Mouse (Mus musculus): Measurements from ENCODE around the gene Srrm4. TPM values are rescaled to one million over a fixed set of nuclear protein-coding genes. Genes with fewer than 3 reads are reported as not detected.

Srrm4 gene
- polyA plus RNA-seq, 1 experiment from 2014 or later: 32.7 TPM

DNA sequence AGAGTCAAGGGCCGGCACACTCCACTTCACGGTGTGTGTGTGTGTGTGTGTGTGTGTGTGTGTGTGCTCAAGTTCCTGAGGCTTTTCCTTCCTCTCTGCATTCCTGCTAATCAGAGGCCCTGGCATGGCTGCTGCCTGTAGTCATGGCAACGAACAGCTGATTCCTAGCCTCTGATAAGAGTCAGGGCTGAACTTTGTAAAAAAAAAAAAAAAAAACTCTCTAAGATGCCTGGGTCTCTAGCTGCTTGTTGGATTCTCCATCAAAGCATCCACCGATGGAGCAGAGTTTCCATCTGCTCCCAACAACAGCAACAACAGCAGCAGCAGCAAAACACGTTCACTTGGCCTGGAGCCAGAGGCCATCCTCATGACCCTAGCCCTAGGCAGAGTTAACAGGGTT lies 106.5 kb downstream of the Srrm4 start:
- no peak overlapping the region for H3K27ac ChIP-seq (replicated peaks)

DNA sequence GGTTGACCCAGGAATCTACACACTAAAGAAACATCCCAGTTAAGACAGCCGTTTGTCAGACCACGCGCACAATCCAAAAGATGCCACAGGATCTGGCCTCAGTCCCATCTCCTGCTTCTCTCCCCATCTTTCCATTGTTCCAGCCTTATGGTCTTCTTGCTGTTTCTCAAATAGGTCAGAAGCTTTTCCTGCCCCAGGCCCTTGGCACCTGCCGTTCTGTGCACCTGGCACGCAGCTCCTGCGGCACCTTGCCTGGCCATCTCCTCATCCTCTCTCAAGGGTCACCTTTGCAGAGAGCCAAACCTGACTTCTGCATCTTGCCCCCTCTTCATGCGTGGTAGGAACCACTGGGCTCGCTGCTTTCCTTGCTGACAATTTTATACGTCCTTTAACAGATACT lies 107.4 kb downstream of the Srrm4 start:
- H3K4me2 ChIP-seq (replicated peaks): no peak overlapping the region
- H3K27ac ChIP-seq (replicated peaks): peak overlapping the region; percentile 7; the same call in 1 of the 2 replicates
- no peaks in the 10 kb centered on the region for H3K36me3 ChIP-seq
- H3K9ac ChIP-seq (replicated peaks): no peak overlapping the region
- no peaks in the 10 kb centered on the region for H3K27me3 ChIP-seq
- ATAC-seq (replicated peaks): no peak
- H3K4me1 ChIP-seq: peaks cover 21% of the 10 kb centered on the region
- WGBS: 84% methylated on average over 9 of the region's 9 CpGs
- H3K9me3 ChIP-seq: no peaks in the 10 kb centered on the region
- no peak overlapping the region for H3K4me3 ChIP-seq

More for the DNA sequence above, 106.5 kb downstream of the Srrm4 start:
- Histone ChIP-seq H3K27me3 (no peaks in the 10 kb centered on the region), H3K4me1 (peaks cover 27% of the 10 kb centered on the region), H3K4me2 (replicated peaks) (no peak overlapping the region), H3K9me3 (no peaks in the 10 kb centered on the region), H3K36me3 (no peaks in the 10 kb centered on the region), H3K9ac (replicated peaks) (no peak overlapping the region), H3K4me3 (no peak overlapping the region)
- ATAC-seq (replicated peaks): peak; percentile 74
- WGBS: 10% methylated on average over 5 of the region's 5 CpGs

DNA sequence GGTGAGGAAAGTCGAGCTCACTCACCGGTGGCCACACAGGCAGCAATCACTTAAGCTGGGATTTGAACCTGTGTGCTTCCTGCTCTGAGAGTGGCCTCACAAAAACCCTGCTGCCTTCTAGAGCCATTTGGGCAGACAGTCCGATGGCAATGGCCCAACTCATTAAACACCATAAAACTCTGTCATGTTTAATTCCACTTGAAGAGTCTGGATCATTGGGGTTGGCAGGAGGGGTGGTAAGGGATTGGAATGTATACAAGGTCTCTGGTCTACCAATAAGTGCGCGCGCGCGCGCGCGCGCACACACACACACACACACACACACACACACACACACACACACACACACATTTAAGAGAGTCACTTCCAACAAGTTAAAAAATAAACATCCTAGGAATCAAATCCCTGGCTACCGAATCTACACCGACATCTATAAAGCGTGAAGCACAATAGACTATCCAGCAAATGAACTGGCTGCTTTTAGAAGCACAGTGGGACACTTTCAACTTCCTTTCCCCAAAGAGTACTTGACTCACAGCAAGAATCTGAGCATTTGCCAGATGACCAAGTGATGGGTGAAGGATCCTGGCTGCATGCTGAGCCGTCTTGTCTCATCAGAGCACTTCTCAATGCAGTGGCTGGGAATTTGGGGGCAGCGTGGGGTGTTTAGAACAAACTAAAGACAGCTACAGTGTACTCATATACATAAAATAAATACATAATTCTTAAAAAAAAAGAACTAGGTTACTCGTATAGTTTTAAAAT lies 112.8 kb downstream of the Srrm4 start:
- H3K36me3 ChIP-seq: peaks cover 7% of the 10 kb centered on the region
- no peak overlapping the region for H3K4me2 ChIP-seq (replicated peaks)
- H3K27me3 ChIP-seq: no peaks in the 10 kb centered on the region
- H3K27ac ChIP-seq (replicated peaks): no peak overlapping the region
- WGBS: 58% methylated on average over 18 of the region's 18 CpGs
- ATAC-seq (replicated peaks): no peak
- H3K9me3 ChIP-seq: no peaks in the 10 kb centered on the region
- H3K4me3 ChIP-seq: no peak overlapping the region
- H3K4me1 ChIP-seq: peaks cover 14% of the 10 kb centered on the region
- H3K9ac ChIP-seq (replicated peaks): no peak overlapping the region

DNA sequence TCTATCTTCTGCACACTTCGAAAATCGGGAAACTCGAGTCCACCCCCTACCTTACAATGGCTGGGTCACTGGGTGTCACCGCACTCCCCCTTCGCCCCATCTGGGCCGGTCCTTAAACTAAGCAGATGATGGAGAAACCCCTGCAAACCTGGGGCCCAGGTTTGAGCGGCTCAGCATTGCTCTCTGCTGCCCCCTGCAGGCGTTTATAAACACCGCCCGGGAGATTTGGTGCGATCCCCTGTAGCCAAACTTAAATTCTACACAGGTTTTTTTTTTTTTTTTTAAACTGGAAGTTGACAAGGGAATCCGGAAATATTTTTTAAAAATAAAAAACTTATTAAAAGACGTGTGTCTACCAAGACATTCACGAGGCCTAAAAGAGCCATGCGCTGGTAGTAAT lies 115.6 kb downstream of the Srrm4 start:
- H3K4me1 ChIP-seq: peaks cover 14% of the 10 kb centered on the region
- H3K27ac ChIP-seq (replicated peaks): no peak overlapping the region
- WGBS: 10% methylated on average over 15 of the region's 15 CpGs
- H3K9ac ChIP-seq (replicated peaks): no peak overlapping the region
- H3K4me3 ChIP-seq: no peak overlapping the region
- 0 out of 2 replicates have a peak, but pooled peaks have one; percentile 38 for ATAC-seq (replicated peaks)
- H3K9me3 ChIP-seq: no peaks in the 10 kb centered on the region
- no peaks in the 10 kb centered on the region for H3K27me3 ChIP-seq
- H3K36me3 ChIP-seq: peaks cover 13% of the 10 kb centered on the region
- H3K4me2 ChIP-seq (replicated peaks): no peak overlapping the region

- Histone ChIP-seq H3K4me2 (replicated peaks) (no peak overlapping the region), H3K36me3 (peaks cover 39% of the 10 kb centered on the region), H3K27ac (replicated peaks) (peak overlapping the region; percentile 42; the same call in 1 of the 2 replicates), H3K4me3 (no peak overlapping the region), H3K9me3 (peaks cover 6% of the 10 kb centered on the region; the same call in 1 of the 2 replicates), H3K9ac (replicated peaks) (no peak overlapping the region), H3K27me3 (no peaks in the 10 kb centered on the region), H3K4me1 (peaks cover 18% of the 10 kb centered on the region)
- 16% methylated on average over 11 of the region's 11 CpGs for WGBS
- ATAC-seq (replicated peaks): no peak
Measured at GRCm38 (mm10) chr5:116461354-116462042, 130.1 kb downstream of the Srrm4 start.

- Histone ChIP-seq H3K27me3 (no peaks in the 10 kb centered on the region), H3K27ac (replicated peaks) (0 out of 2 replicates have a peak overlapping the region, but pooled peaks have one; percentile 7), H3K4me1 (peaks cover 18% of the 10 kb centered on the region), H3K4me3 (no peak overlapping the region), H3K9ac (replicated peaks) (no peak overlapping the region), H3K36me3 (peaks cover 24% of the 10 kb centered on the region), H3K4me2 (replicated peaks) (no peak overlapping the region), H3K9me3 (no peaks in the 10 kb centered on the region)
- ATAC-seq (replicated peaks): 0 out of 2 replicates have a peak, but pooled peaks have one; percentile 68
- 46% methylated on average over 2 of the region's 2 CpGs for WGBS
Measured at GRCm38 (mm10) chr5:116459970-116460369, 131.6 kb downstream of the Srrm4 start.

GRCm38 (mm10) chr5:116457791-116458190 lies 133.8 kb downstream of the Srrm4 start:
- H3K9ac ChIP-seq (replicated peaks): no peak overlapping the region
- 83% methylated on average over 7 of the region's 7 CpGs for WGBS
- peaks cover 10% of the 10 kb centered on the region for H3K36me3 ChIP-seq
- peaks cover 25% of the 10 kb centered on the region for H3K4me1 ChIP-seq
- no peaks in the 10 kb centered on the region for H3K27me3 ChIP-seq
- H3K4me2 ChIP-seq (replicated peaks): no peak overlapping the region
- no peak overlapping the region for H3K4me3 ChIP-seq
- ATAC-seq (replicated peaks): no peak
- no peak overlapping the region for H3K27ac ChIP-seq (replicated peaks)
- no peaks in the 10 kb centered on the region for H3K9me3 ChIP-seq

GRCm38 (mm10) chr5:116456796-116457515 lies 134.7 kb downstream of the Srrm4 start:
- no peak for ATAC-seq (replicated peaks)
- H3K27ac ChIP-seq (replicated peaks): no peak overlapping the region
- no peaks in the 10 kb centered on the region for H3K27me3 ChIP-seq
- no peak overlapping the region for H3K4me3 ChIP-seq
- H3K36me3 ChIP-seq: peaks cover 11% of the 10 kb centered on the region
- no peak overlapping the region for H3K9ac ChIP-seq (replicated peaks)
- 32% methylated on average over 10 of the region's 10 CpGs for WGBS
- H3K4me1 ChIP-seq: peaks cover 25% of the 10 kb centered on the region
- no peak overlapping the region for H3K4me2 ChIP-seq (replicated peaks)
- H3K9me3 ChIP-seq: no peaks in the 10 kb centered on the region

DNA sequence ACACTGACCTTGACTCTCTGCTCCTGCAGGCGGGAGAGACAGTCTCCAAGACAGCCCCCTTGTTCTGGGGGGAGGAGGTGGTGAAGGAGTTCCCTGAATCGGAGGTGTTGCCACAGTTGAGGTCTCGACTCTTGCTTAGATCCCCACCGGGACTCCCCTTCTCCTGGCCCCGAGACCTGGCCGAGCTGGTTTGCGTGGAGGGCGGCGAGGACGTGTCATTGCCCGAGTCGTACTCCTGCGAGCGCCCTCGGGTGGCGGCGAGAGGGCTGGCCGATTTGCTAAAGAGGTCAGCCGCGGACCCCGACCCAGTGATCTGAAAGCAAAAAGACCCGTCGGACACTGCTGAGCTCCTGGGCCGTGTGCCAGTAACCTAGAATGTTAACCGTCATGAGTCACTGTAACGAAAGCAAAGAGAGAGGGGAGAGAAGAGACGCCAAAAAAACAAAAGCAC lies 138.2 kb downstream of the Srrm4 start:
- H3K4me3 ChIP-seq: no peak overlapping the region
- H3K27ac ChIP-seq (replicated peaks): no peak overlapping the region
- no peak overlapping the region for H3K9ac ChIP-seq (replicated peaks)

DNA sequence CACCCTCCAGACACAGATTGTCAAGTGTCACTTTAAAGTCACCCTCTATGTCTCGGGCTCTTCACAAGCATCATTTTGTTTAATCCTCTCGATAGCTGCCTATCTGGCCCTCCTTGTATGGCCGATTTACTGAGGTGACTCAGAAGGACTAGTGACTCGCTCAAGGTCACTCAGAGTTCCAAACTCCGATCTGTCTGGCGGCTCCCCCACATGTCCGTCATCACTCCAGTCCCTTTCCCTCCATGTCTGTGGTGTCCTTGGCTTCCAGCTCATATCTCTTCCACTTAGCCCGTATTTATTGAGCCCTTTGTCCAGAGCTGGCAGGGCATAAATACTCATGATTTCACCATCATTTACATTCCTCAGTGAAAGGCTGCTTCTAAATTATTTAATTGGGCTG lies 140.7 kb downstream of the Srrm4 start:
- Histone ChIP-seq H3K36me3 (peaks cover 21% of the 10 kb centered on the region), H3K9ac (replicated peaks) (no peak overlapping the region), H3K4me2 (replicated peaks) (no peak overlapping the region), H3K27me3 (no peaks in the 10 kb centered on the region), H3K4me1 (peaks cover 26% of the 10 kb centered on the region), H3K27ac (replicated peaks) (no peak overlapping the region), H3K9me3 (no peaks in the 10 kb centered on the region), H3K4me3 (no peak overlapping the region)
- no peak for ATAC-seq (replicated peaks)
- 85% methylated on average over 8 of the region's 8 CpGs for WGBS

More for the DNA sequence above, 138.2 kb downstream of the Srrm4 start:
- Histone ChIP-seq H3K36me3 (peaks cover 17% of the 10 kb centered on the region), H3K9me3 (no peaks in the 10 kb centered on the region), H3K4me2 (replicated peaks) (no peak overlapping the region), H3K27me3 (no peaks in the 10 kb centered on the region), H3K4me1 (peaks cover 18% of the 10 kb centered on the region)
- WGBS: 6% methylated on average over 27 of the region's 27 CpGs
- no peak for ATAC-seq (replicated peaks)

DNA sequence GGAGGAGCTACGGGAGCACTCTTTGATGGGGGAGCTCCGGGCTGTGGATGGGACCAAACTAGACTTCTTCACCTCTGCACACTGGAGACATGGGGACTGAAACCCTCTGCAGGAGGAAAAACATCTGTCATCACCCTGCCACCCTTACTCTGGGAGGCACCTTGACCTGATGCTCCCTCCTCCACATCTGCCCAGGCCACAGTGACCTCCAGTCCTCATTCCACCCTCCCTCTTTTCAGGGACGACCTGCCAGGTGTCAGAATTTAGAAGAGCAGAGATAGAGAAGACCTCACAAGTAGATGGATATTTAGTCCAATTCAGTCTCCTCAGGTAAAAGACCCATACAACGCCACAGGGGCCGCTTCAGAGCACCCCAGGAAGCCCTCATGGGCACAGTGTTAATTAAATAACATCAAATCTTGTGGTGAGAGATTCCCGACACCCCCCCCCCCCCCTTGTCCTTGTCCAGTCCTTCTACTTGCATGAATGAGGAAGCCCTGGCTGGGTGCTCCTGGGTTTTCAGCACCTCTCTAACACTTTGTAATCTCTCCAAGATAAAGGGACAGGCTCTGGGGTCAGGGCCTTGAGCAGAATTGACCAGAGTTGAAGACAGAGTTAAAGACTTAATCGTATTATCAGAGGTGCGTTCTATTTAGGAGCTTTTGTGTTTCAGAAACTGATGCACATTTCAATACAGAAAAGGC lies 141.9 kb downstream of the Srrm4 start:
- Histone ChIP-seq H3K27ac (replicated peaks) (0 out of 2 replicates have a peak overlapping the region, but pooled peaks have one; percentile 58), H3K36me3 (peaks cover 24% of the 10 kb centered on the region), H3K4me2 (replicated peaks) (no peak overlapping the region), H3K9ac (replicated peaks) (no peak overlapping the region), H3K4me3 (no peak overlapping the region), H3K9me3 (no peaks in the 10 kb centered on the region), H3K4me1 (peaks cover 28% of the 10 kb centered on the region), H3K27me3 (no peaks in the 10 kb centered on the region)
- 66% methylated on average over 8 of the region's 8 CpGs for WGBS
- ATAC-seq (replicated peaks): no peak
